Mouse (Mus musculus): Measurements from ENCODE around the gene Ptprs. TPM values are rescaled to one million over a fixed set of nuclear protein-coding genes. Genes with fewer than 3 reads are reported as not detected.
A peak's percentile ranks its signal among the peaks of the same experiment; 100 is the strongest.

The Ptprs gene
- polyA plus RNA-seq, 1 experiment from 2014 or later: 125 TPM

- WGBS: 79% methylated on average over 26 of the region's 28 CpGs
- no peak overlapping the region for H3K4me3 ChIP-seq (ENCODE audit: low read depth, low read length)
- no peak for DNase-seq (ENCODE audit: low spot score, missing footprints)
- H3K4me2 ChIP-seq: no peak overlapping the region
- H3K4me1 ChIP-seq (ENCODE audit: control insufficient read depth, insufficient read depth, low read length): peaks cover 14% of the 10 kb centered on the region
- H3K27ac ChIP-seq (ENCODE audit: low read depth, low read length): no peak overlapping the region
- H3K36me3 ChIP-seq (ENCODE audit: control insufficient read depth, insufficient read depth, low read length): peaks cover 21% of the 10 kb centered on the region
- ATAC-seq (ENCODE audit: low FRiP score): no peak
- H3K27me3 ChIP-seq (ENCODE audit: control insufficient read depth, insufficient read depth, low read length): peaks cover 6% of the 10 kb centered on the region; the same call in 1 of the 2 replicates
- H3K9ac ChIP-seq (ENCODE audit: low read length): no peak overlapping the region; the same call in 1 of the 2 replicates
- no peaks in the 10 kb centered on the region for H3K9me3 ChIP-seq (ENCODE audit: control insufficient read depth, low read length)
Measured at GRCm38 (mm10) chr17:56427857-56428256, 48.4 kb downstream of the Ptprs start.

GRCm38 (mm10) chr17:56425941-56426340 is 50.3 kb downstream of the Ptprs start:
- Histone ChIP-seq H3K36me3 (ENCODE audit: control insufficient read depth, insufficient read depth, low read length) (peaks cover 28% of the 10 kb centered on the region), H3K9me3 (ENCODE audit: control insufficient read depth, low read length) (no peaks in the 10 kb centered on the region), H3K9ac (ENCODE audit: low read length) (peak overlapping the region; percentile 66), H3K27ac (ENCODE audit: low read depth, low read length) (no peak overlapping the region), H3K27me3 (ENCODE audit: control insufficient read depth, insufficient read depth, low read length) (peaks cover 6% of the 10 kb centered on the region; the same call in 1 of the 2 replicates), H3K4me3 (ENCODE audit: low read depth, low read length) (peak overlapping the region; percentile 37), H3K4me2 (peak overlapping the region; percentile 73), H3K4me1 (ENCODE audit: control insufficient read depth, insufficient read depth, low read length) (peaks cover 14% of the 10 kb centered on the region)
- WGBS: 38% methylated on average over 3 of the region's 3 CpGs
- no peak for DNase-seq (ENCODE audit: low spot score, missing footprints)
- no peak; the same call in 1 of the 2 replicates for ATAC-seq (ENCODE audit: low FRiP score)

GRCm38 (mm10) chr17:56425584-56425914 is 50.7 kb downstream of the Ptprs start:
- peaks cover 32% of the 10 kb centered on the region for H3K36me3 ChIP-seq (ENCODE audit: control insufficient read depth, insufficient read depth, low read length)
- no peaks in the 10 kb centered on the region for H3K9me3 ChIP-seq (ENCODE audit: control insufficient read depth, low read length)
- H3K9ac ChIP-seq (ENCODE audit: low read length): peak overlapping the region; percentile 66
- H3K4me1 ChIP-seq (ENCODE audit: control insufficient read depth, insufficient read depth, low read length): peaks cover 14% of the 10 kb centered on the region
- under 1% methylated on average over 47 of the region's 47 CpGs for WGBS
- H3K4me2 ChIP-seq: peak overlapping the region; percentile 73
- peaks cover 6% of the 10 kb centered on the region; the same call in 1 of the 2 replicates for H3K27me3 ChIP-seq (ENCODE audit: control insufficient read depth, insufficient read depth, low read length)
- no peak overlapping the region for H3K27ac ChIP-seq (ENCODE audit: low read depth, low read length)
- peak overlapping the region; percentile 37 for H3K4me3 ChIP-seq (ENCODE audit: low read depth, low read length)
- peak; percentile 82 for ATAC-seq (ENCODE audit: low FRiP score)
- DNase-seq (ENCODE audit: low spot score, missing footprints): peak; percentile 98

- H3K27me3 ChIP-seq (ENCODE audit: control insufficient read depth, insufficient read depth, low read length): peaks cover 6% of the 10 kb centered on the region; the same call in 1 of the 2 replicates
- peak overlapping the region; percentile 73 for H3K4me2 ChIP-seq
- H3K9ac ChIP-seq (ENCODE audit: low read length): peak overlapping the region; percentile 66
- H3K27ac ChIP-seq (ENCODE audit: low read depth, low read length): no peak overlapping the region
- DNase-seq (ENCODE audit: low spot score, missing footprints) (peak; percentile 92), ATAC-seq (ENCODE audit: low FRiP score) (peak; percentile 71)
- 10% methylated on average over 75 of the region's 77 CpGs for WGBS
- H3K4me3 ChIP-seq (ENCODE audit: low read depth, low read length): peak overlapping the region; percentile 37
- H3K36me3 ChIP-seq (ENCODE audit: control insufficient read depth, insufficient read depth, low read length): peaks cover 38% of the 10 kb centered on the region
- no peaks in the 10 kb centered on the region for H3K9me3 ChIP-seq (ENCODE audit: control insufficient read depth, low read length)
- H3K4me1 ChIP-seq (ENCODE audit: control insufficient read depth, insufficient read depth, low read length): peaks cover 14% of the 10 kb centered on the region
Measured at GRCm38 (mm10) chr17:56424726-56425583, 51.3 kb downstream of the Ptprs start.

GRCm38 (mm10) chr17:56420022-56420421 is 56.3 kb downstream of the Ptprs start:
- no peak overlapping the region for H3K9ac ChIP-seq (ENCODE audit: low read length)
- H3K27me3 ChIP-seq (ENCODE audit: control insufficient read depth, insufficient read depth, low read length): peaks cover 2% of the 10 kb centered on the region; the same call in 1 of the 2 replicates
- peaks cover 67% of the 10 kb centered on the region for H3K36me3 ChIP-seq (ENCODE audit: control insufficient read depth, insufficient read depth, low read length)
- H3K4me1 ChIP-seq (ENCODE audit: control insufficient read depth, insufficient read depth, low read length): peaks cover 3% of the 10 kb centered on the region; the same call in 1 of the 2 replicates
- no peak for ATAC-seq (ENCODE audit: low FRiP score)
- H3K4me2 ChIP-seq: no peak overlapping the region
- no peak overlapping the region for H3K4me3 ChIP-seq (ENCODE audit: low read depth, low read length)
- no peak for DNase-seq (ENCODE audit: low spot score, missing footprints)
- H3K9me3 ChIP-seq (ENCODE audit: control insufficient read depth, low read length): no peaks in the 10 kb centered on the region
- no peak overlapping the region for H3K27ac ChIP-seq (ENCODE audit: low read depth, low read length)
- 98% methylated on average over 2 of the region's 2 CpGs for WGBS

- H3K27ac ChIP-seq (ENCODE audit: low read depth, low read length): no peak overlapping the region
- ATAC-seq (ENCODE audit: low FRiP score): no peak
- H3K27me3 ChIP-seq (ENCODE audit: control insufficient read depth, insufficient read depth, low read length): no peaks in the 10 kb centered on the region
- H3K9ac ChIP-seq (ENCODE audit: low read length): no peak overlapping the region
- no peak overlapping the region for H3K4me3 ChIP-seq (ENCODE audit: low read depth, low read length)
- H3K4me2 ChIP-seq: no peak overlapping the region
- WGBS: 93% methylated on average over 12 of the region's 12 CpGs
- H3K36me3 ChIP-seq (ENCODE audit: control insufficient read depth, insufficient read depth, low read length): peaks cover 82% of the 10 kb centered on the region
- no peaks in the 10 kb centered on the region for H3K4me1 ChIP-seq (ENCODE audit: control insufficient read depth, insufficient read depth, low read length)
- H3K9me3 ChIP-seq (ENCODE audit: control insufficient read depth, low read length): no peaks in the 10 kb centered on the region
- no peak for DNase-seq (ENCODE audit: low spot score, missing footprints)
Measured at GRCm38 (mm10) chr17:56418304-56418703, 58.0 kb downstream of the Ptprs start.

GRCm38 (mm10) chr17:56414785-56415184 is 61.5 kb downstream of the Ptprs start:
- H3K4me1 ChIP-seq (ENCODE audit: control insufficient read depth, insufficient read depth, low read length): no peaks in the 10 kb centered on the region; the same call in 1 of the 2 replicates
- no peaks in the 10 kb centered on the region for H3K27me3 ChIP-seq (ENCODE audit: control insufficient read depth, insufficient read depth, low read length)
- peaks cover 72% of the 10 kb centered on the region for H3K36me3 ChIP-seq (ENCODE audit: control insufficient read depth, insufficient read depth, low read length)
- 92% methylated on average over 9 of the region's 9 CpGs for WGBS
- ATAC-seq (ENCODE audit: low FRiP score) (no peak), DNase-seq (ENCODE audit: low spot score, missing footprints) (no peak)
- H3K9ac ChIP-seq (ENCODE audit: low read length): no peak overlapping the region
- no peak overlapping the region for H3K27ac ChIP-seq (ENCODE audit: low read depth, low read length)
- H3K4me2 ChIP-seq: no peak overlapping the region
- no peaks in the 10 kb centered on the region for H3K9me3 ChIP-seq (ENCODE audit: control insufficient read depth, low read length)
- no peak overlapping the region for H3K4me3 ChIP-seq (ENCODE audit: low read depth, low read length)

GRCm38 (mm10) chr17:56413113-56413512 is 63.2 kb downstream of the Ptprs start:
- Histone ChIP-seq H3K4me1 (ENCODE audit: control insufficient read depth, insufficient read depth, low read length) (peaks cover 4% of the 10 kb centered on the region; the same call in 1 of the 2 replicates), H3K4me2 (no peak overlapping the region), H3K27me3 (ENCODE audit: control insufficient read depth, insufficient read depth, low read length) (no peaks in the 10 kb centered on the region), H3K36me3 (ENCODE audit: control insufficient read depth, insufficient read depth, low read length) (peaks cover 58% of the 10 kb centered on the region), H3K4me3 (ENCODE audit: low read depth, low read length) (no peak overlapping the region), H3K9me3 (ENCODE audit: control insufficient read depth, low read length) (no peaks in the 10 kb centered on the region), H3K27ac (ENCODE audit: low read depth, low read length) (no peak overlapping the region), H3K9ac (ENCODE audit: low read length) (no peak overlapping the region)
- DNase-seq (ENCODE audit: low spot score, missing footprints) (no peak), ATAC-seq (ENCODE audit: low FRiP score) (no peak)
- 87% methylated on average over 13 of the region's 13 CpGs for WGBS

- Histone ChIP-seq H3K4me3 (ENCODE audit: low read depth, low read length) (no peak overlapping the region), H3K9me3 (ENCODE audit: control insufficient read depth, low read length) (no peaks in the 10 kb centered on the region), H3K4me1 (ENCODE audit: control insufficient read depth, insufficient read depth, low read length) (peaks cover 11% of the 10 kb centered on the region; the same call in 1 of the 2 replicates), H3K36me3 (ENCODE audit: control insufficient read depth, insufficient read depth, low read length) (peaks cover 44% of the 10 kb centered on the region), H3K4me2 (no peak overlapping the region), H3K9ac (ENCODE audit: low read length) (no peak overlapping the region), H3K27ac (ENCODE audit: low read depth, low read length) (no peak overlapping the region), H3K27me3 (ENCODE audit: control insufficient read depth, insufficient read depth, low read length) (no peaks in the 10 kb centered on the region)
- WGBS: 94% methylated on average over 7 of the region's 7 CpGs
- ATAC-seq (ENCODE audit: low FRiP score) (no peak), DNase-seq (ENCODE audit: low spot score, missing footprints) (no peak)
Measured at GRCm38 (mm10) chr17:56411437-56411836, 64.8 kb downstream of the Ptprs start.
